Mouse (Mus musculus) bone marrow, adult 2 months (tissue): ENCODE data around the gene Slc9a1.

Experiments used
- CTCF ChIP-seq: fragments of 200-500 bp; IDR thresholded peaks from 2 replicates; pipeline ENCODE4 v1.5.1; 2011; ENCODE audit warnings: low read length, control low read depth; ENCODE audit not compliant: control insufficient read depth, insufficient read depth
- POLR2A ChIP-seq: fragments of 200-500 bp; IDR thresholded peaks from 2 replicates; pipeline ENCODE4 v1.6.1; 2011; ENCODE audit warnings: low read depth, mild to moderate bottlenecking, control low read depth, low read length, borderline replicate concordance; ENCODE audit not compliant: control insufficient read depth

DNA sequence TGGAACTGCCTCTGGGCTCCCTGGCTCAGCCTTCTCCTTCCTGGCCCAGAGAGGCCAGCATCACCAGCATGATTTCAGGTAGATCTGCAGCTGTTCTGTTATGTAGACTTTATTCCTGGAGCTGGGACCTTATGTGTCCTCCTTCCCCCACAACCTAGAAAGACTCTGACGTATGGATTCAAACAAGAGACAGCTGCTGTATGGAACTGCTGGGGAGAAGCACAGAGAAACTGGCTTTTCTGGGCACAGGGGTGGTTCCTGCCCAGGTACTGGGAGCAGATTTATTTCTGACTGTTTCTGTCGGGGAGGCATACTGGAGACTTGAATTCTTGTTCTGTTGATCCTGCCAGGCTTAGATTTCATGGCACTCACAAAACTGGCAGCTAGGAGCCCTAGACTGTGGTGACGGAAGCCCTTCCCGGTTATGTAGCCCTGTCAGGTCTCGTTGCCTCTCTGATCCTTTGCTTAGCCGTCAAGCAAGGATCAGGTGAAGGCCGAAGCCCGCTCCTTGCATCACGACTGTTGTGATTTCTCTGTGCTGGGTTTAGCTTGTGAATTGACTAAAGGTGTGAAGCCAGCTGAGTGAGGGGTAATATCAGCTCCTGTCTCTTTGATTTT lies 34.2 kb downstream of the Slc9a1 start:
- no peak for TF ChIP-seq POLR2A
- TF ChIP-seq CTCF: no peak
